ENCODE assay signal across 11 mouse cellular contexts in genomic region chr2:58586311-58586710, GRCm38 (mm10). TPM values are rescaled to one million over a fixed set of nuclear protein-coding genes. Genes with fewer than 3 reads are reported as not detected.
DNase-seq lines count a peak whose midpoint lies in the region; ATAC-seq and TF ChIP-seq lines count a peak whose summit lies in the region.
"Had no signal": no experiment of that assay in that cellular context is flagged by ENCODE, and none has a peak within 500 bp of the region (broad histone marks: within the 10 kb centered on the region; RNA-seq: fewer than 3 reads in every experiment).

No protein-coding gene starts in this region.

- H3K4me2 ChIP-seq in forebrain, embryonic 12.5 days = no peak overlapping the region
- H3K4me2 ChIP-seq in limb, embryonic 13.5 days (replicated peaks) = 0 out of 2 replicates have a peak overlapping the region, but pooled peaks have one; percentile 19
- H3K4me2 ChIP-seq: neural tube, embryonic 12.5 days had no signal

- DNase-seq in forebrain, embryonic 10.5 days (ENCODE audit: extremely low spot score, low spot score) = no peak
- DNase-seq in ES-E14 (ENCODE audit: low read depth, low spot score) = no peak
- DNase-seq in frontal cortex, postnatal 36 days (ENCODE audit: low spot score in 2 of 2) = peak; percentile 69 to 76
- DNase-seq in B cell, adult 2 months = no peak
- DNase-seq in heart, postnatal 14 days = no peak
- DNase-seq: kidney, adult 8-10 months had no signal

- no peak for ATAC-seq in forebrain, embryonic 12.5 days (ENCODE audit: low FRiP score)
- ATAC-seq in limb, embryonic 13.5 days (ENCODE audit: low FRiP score, low read depth) = peak; percentile 45; the same call in 1 of the 2 replicates
- no peak for ATAC-seq in cerebellum, adult (ENCODE audit: insufficient number of reproducible peaks, low FRiP score, low TSS enrichment)

- intact Hi-C loops in heart, postnatal 14 days (cut with DNase I) = loop anchor here (5.0 kb wide), 1 partner anchor 81 kb away; no protein-coding TSS in a partner anchor

- H3K4me1 ChIP-seq in forebrain, embryonic 12.5 days = no peaks in the 10 kb centered on the region
- H3K4me1 ChIP-seq in forebrain, embryonic 10.5 days = peaks cover 24% of the 10 kb centered on the region; the same call in 1 of the 2 replicates
- peaks cover 3% of the 10 kb centered on the region in 2 experiments; a peak in 2 of 4 replicates for H3K4me1 ChIP-seq in ES-E14 (ENCODE audit: control insufficient read depth in 2 of 2, insufficient read depth in 2 of 2, low read length in 2 of 2, poor library complexity in 1 of 2)
- H3K4me1 ChIP-seq in limb, embryonic 13.5 days = peaks cover 24% of the 10 kb centered on the region
- H3K4me1 ChIP-seq: neural tube, embryonic 12.5 days had no signal

- no peaks in the 10 kb centered on the region for H3K9me3 ChIP-seq in forebrain, embryonic 12.5 days
- H3K9me3 ChIP-seq in forebrain, embryonic 10.5 days = no peaks in the 10 kb centered on the region
- no peaks in the 10 kb centered on the region for H3K9me3 ChIP-seq in ES-E14 (ENCODE audit: control insufficient read depth, insufficient read depth, low read depth, low read length)
- no peaks in the 10 kb centered on the region for H3K9me3 ChIP-seq in limb, embryonic 13.5 days
- H3K9me3 ChIP-seq: neural tube, embryonic 12.5 days had no signal

- 0 out of 2 replicates have a peak overlapping the region, but pooled peaks have one; percentile 36 for H3K27ac ChIP-seq in forebrain, embryonic 12.5 days
- H3K27ac ChIP-seq in forebrain, embryonic 10.5 days = no peak overlapping the region
- H3K27ac ChIP-seq in ES-E14 (ENCODE audit: insufficient read depth, low read depth, low read length, poor library complexity, severe bottlenecking) = no peak overlapping the region
- no peak overlapping the region for H3K27ac ChIP-seq in limb, embryonic 13.5 days
- H3K27ac ChIP-seq: macrophage; neural tube, embryonic 12.5 days had no signal

- in situ Hi-C loops in ES-E14 (cut with MboI; ENCODE audit: low sequenced_read_pairs in 2 of 2, unreplicated experiment in 2 of 2) = no loop called here

- H3K4me3 ChIP-seq in forebrain, embryonic 12.5 days (replicated peaks) = no peak overlapping the region
- H3K4me3 ChIP-seq in forebrain, embryonic 10.5 days = no peak overlapping the region
- H3K4me3 ChIP-seq in ES-E14 (ENCODE audit: insufficient read depth in 1 of 2, low read depth in 1 of 2, low read length in 2 of 2, poor library complexity in 1 of 2, severe bottlenecking in 1 of 2) = peak overlapping the region; percentile 51 to 60
- no peak overlapping the region for H3K4me3 ChIP-seq in limb, embryonic 13.5 days
- H3K4me3 ChIP-seq: neural tube, embryonic 12.5 days had no signal

- WGBS in forebrain, embryonic 12.5 days = 68% methylated on average over 10 of the region's 10 CpGs
- 79% methylated on average over 10 of the region's 10 CpGs for WGBS in forebrain, embryonic 10.5 days
- 35% methylated on average over 10 of the region's 10 CpGs for WGBS in limb, embryonic 13.5 days

- H3K36me3 ChIP-seq in forebrain, embryonic 12.5 days (replicated peaks) = no peaks in the 10 kb centered on the region
- H3K36me3 ChIP-seq in forebrain, embryonic 10.5 days (replicated peaks) = no peaks in the 10 kb centered on the region
- H3K36me3 ChIP-seq in ES-E14 (ENCODE audit: control insufficient read depth, insufficient read depth, low read length, poor library complexity, severe bottlenecking) = no peaks in the 10 kb centered on the region
- no peaks in the 10 kb centered on the region for H3K36me3 ChIP-seq in limb, embryonic 13.5 days
- H3K36me3 ChIP-seq: neural tube, embryonic 12.5 days had no signal

- H3K9ac ChIP-seq in forebrain, embryonic 12.5 days = no peak overlapping the region
- H3K9ac ChIP-seq in ES-E14 (ENCODE audit: insufficient read depth, low read depth, low read length, poor library complexity, severe bottlenecking) = 0 out of 2 replicates have a peak overlapping the region, but pooled peaks have one; percentile 20
- H3K9ac ChIP-seq in limb, embryonic 13.5 days = no peak overlapping the region
- H3K9ac ChIP-seq: neural tube, embryonic 12.5 days had no signal

- no peaks in the 10 kb centered on the region for H3K27me3 ChIP-seq in forebrain, embryonic 12.5 days
- no peaks in the 10 kb centered on the region for H3K27me3 ChIP-seq in forebrain, embryonic 10.5 days (ENCODE audit: poor library complexity, severe bottlenecking)
- no peaks in the 10 kb centered on the region for H3K27me3 ChIP-seq in limb, embryonic 13.5 days
- H3K27me3 ChIP-seq: neural tube, embryonic 12.5 days had no signal

TF ChIP-seq in ES-E14, 5 proteins besides CTCF, POLR2A, EP300 and RAD21:
- TF ChIP-seq ZC3H11A (IDR thresholded peaks at IDR 0.05; ENCODE audit: borderline replicate concordance, low read depth, low read length) = no peak
- TF ChIP-seq HCFC1 (IDR thresholded peaks at IDR 0.05; ENCODE audit: borderline replicate concordance, insufficient read depth, low read length) = no peak
- TF ChIP-seq CHD2 (IDR thresholded peaks at IDR 0.05; ENCODE audit: low read depth, low read length) = no peak
- no peak for TF ChIP-seq ZNF384 (IDR thresholded peaks at IDR 0.05; ENCODE audit: low read depth, low read length)
- TF ChIP-seq MAFK (IDR thresholded peaks at IDR 0.05; ENCODE audit: insufficient read depth, low read depth, low read length) = no peak

RNA-seq across cellular contexts. Expression of gene Upp2, which starts 19.2 kb away (rescaled TPM):
- 7.3 and 7.5 TPM in 2 replicates for polyA plus RNA-seq in forebrain, embryonic 12.5 days (2016; fragmentation: Nextera tagmentation; extraction: Ambion mirVana)
- polyA plus RNA-seq in forebrain, embryonic 10.5 days (2016; fragmentation: Nextera tagmentation; extraction: Ambion mirVana) = 3.9 and 4.5 TPM in 2 replicates
- 0.63 and 0.67 TPM in 2 replicates for total RNA-seq in ES-E14 (2012; rRNA removed)
- polyA plus RNA-seq in limb, embryonic 13.5 days (2015; fragmentation: Nextera tagmentation; extraction: Ambion mirVana) = 9.5 and 10.4 TPM in 2 replicates
- 1 to 10 TPM; 2.4 to 2.9 TPM for total RNA-seq in heart, postnatal 14 days (2021)

RNA-seq across cellular contexts. Expression of gene Acvr1, which starts 19.4 kb away (rescaled TPM):
- 3.5 and 4.6 TPM in 2 replicates for polyA plus RNA-seq in forebrain, embryonic 12.5 days (2016; fragmentation: Nextera tagmentation; extraction: Ambion mirVana)
- 3.0 and 3.5 TPM in 2 replicates for polyA plus RNA-seq in forebrain, embryonic 10.5 days (2016; fragmentation: Nextera tagmentation; extraction: Ambion mirVana)
- total RNA-seq in ES-E14 (2012; rRNA removed) = 6.6 and 8.0 TPM in 2 replicates
- polyA plus RNA-seq in limb, embryonic 13.5 days (2015; fragmentation: Nextera tagmentation; extraction: Ambion mirVana) = 7.9 and 8.6 TPM in 2 replicates
- 10 to 100 TPM; 18.5 to 22.0 TPM for total RNA-seq in heart, postnatal 14 days (2021)

Comparison
In these comparisons a context has a peak if more than half of its experiments do, and no peak if none do; other contexts are left out.
1. H3K4me3 ChIP-seq: peak in ES-E14 (2 of 2); none in forebrain, embryonic 12.5 days (single experiment), forebrain, embryonic 10.5 days (single experiment) and limb, embryonic 13.5 days (single experiment).
2. DNase-seq: peak in frontal cortex, postnatal 36 days (2 of 2); none in forebrain, embryonic 10.5 days (single experiment), ES-E14 (single experiment), B cell, adult 2 months (0 of 2) and heart, postnatal 14 days (0 of 2).